Mouse (Mus musculus) cerebellum, adult 9-11 months (tissue): ENCODE measurements around the gene Gucy2g.
"Not testable (repeated sequence)": the region's sequence is repeated elsewhere in the genome, so short reads cannot be mapped to it uniquely, and the experiment has no call there.

Source experiments
- DNase-seq: peaks from one replicate; pipeline ENCODE4 v3.0.0; 2022

The Gucy2g gene

GRCm38 (mm10) chr19:55158606-55159005 lies 82.4 kb downstream of the Gucy2g start:
- no peak for DNase-seq

- no peak for DNase-seq
These were observed 84.0 kb downstream of the Gucy2g start for GRCm38 (mm10) chr19:55157029-55157428.

DNA sequence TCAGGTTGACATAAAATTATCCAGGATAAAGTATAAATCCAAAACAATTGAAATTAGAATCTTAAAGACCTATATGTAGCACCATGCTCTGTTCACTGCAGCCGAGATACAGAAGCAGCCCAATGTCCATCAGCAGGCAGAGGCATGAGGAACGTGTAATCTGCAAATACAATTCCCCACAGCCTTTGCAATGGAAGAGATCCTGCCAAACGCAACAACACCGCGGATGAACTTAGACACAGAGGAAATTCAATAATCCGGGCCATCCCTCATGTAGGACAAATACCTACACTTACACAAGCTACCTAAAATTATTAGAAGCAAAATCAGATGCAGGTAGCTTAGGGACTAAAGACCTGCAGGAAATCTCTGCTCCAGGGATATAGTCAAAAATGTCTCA lies 88.1 kb downstream of the Gucy2g start:
- no peak for DNase-seq

DNA sequence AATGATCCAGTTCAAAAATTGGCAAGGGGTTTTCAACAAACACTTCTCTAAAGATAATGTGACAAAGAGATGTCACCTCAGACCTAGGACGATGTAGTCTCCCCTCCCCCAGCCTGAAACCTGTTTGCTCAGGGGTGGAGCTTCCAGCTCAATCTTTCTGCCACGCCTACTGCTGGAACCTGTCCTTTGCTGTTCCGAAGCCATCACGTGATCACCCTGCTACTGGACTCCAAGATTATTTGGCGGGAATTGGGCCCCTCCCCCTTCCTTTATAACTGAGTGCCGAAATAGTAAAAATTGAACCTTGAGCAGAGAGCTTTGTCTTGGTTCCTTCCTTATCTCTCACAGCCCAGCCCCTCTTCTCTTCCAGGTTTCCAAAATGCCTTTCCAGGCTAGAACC lies 88.8 kb downstream of the Gucy2g start:
- DNase-seq = not testable (repeated sequence)

- DNase-seq = no peak
These were observed 91.4 kb downstream of the Gucy2g start for GRCm38 (mm10) chr19:55149646-55150045.

DNA sequence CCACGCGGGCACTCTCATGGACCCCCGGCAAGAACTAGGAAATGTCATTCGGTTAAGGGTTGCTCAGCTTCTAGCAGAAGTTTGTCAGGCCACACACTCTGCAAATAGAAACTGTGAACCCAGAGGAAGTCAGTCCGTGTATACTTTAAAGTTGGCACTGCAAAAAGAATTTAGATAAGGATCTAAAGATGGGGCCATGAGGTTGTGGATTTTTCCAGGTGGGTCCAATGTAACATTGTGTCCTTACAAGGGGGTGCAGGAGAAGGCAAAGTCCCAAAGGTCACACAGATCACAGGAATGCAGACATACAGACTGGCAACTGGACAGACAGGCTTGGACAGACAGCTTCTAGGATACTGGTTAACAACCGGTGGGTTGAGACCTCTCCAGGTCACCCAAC lies 92.9 kb downstream of the Gucy2g start:
- no peak for DNase-seq
